Mouse (Mus musculus) mesoderm, embryonic 11.5 days (tissue): ENCODE measurements around the gene Alkbh2.

Experiments used
- DNase-seq: peaks from one replicate; pipeline ENCODE4 v3.0.0-alpha.2; 2012; ENCODE audit warnings: low read depth, low spot score

Alkbh2 gene

GRCm38 (mm10) chr5:114127374-114128349 lies at the start of gene Alkbh2:
TSS of gene Alkbh2 (minus strand) at chr5:114128218.
- peak; percentile 89 for DNase-seq

GRCm38 (mm10) chr5:114176548-114177400 lies 48.8 kb upstream of the Alkbh2 start:
- no peak for DNase-seq

DNA sequence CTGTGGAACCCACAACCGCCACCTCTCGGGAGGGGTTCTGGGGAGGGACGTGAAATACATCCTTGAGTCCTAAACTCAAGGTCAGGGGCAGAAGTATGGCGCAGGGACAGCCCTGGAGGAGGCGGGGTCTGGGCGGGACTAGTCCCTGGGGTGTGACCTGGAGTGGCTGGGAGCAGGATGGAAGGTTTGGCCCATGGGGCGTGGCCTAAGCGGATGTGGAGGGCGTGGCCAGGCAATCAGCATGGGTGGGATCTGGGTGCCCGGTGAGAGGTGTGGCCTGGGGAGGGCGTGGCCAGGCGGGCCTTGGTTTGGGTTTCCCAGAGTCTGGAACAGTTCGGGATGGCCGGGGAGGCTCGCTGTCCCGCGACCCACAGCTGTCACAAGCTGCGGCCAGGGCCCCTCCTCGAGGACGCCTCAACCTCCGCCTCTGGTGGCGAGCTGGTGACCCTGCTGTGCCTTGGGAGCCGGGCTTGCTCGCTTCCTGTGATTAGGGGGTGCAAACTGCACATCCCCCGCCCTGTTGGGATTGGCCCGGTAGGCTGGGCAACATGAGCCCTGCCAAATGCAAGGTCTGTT lies 47.7 kb upstream of the Alkbh2 start:
- peak; percentile 94 for DNase-seq

GRCm38 (mm10) chr5:114174639-114175038 lies 46.6 kb upstream of the Alkbh2 start:
- DNase-seq, result peak; percentile 58

DNA sequence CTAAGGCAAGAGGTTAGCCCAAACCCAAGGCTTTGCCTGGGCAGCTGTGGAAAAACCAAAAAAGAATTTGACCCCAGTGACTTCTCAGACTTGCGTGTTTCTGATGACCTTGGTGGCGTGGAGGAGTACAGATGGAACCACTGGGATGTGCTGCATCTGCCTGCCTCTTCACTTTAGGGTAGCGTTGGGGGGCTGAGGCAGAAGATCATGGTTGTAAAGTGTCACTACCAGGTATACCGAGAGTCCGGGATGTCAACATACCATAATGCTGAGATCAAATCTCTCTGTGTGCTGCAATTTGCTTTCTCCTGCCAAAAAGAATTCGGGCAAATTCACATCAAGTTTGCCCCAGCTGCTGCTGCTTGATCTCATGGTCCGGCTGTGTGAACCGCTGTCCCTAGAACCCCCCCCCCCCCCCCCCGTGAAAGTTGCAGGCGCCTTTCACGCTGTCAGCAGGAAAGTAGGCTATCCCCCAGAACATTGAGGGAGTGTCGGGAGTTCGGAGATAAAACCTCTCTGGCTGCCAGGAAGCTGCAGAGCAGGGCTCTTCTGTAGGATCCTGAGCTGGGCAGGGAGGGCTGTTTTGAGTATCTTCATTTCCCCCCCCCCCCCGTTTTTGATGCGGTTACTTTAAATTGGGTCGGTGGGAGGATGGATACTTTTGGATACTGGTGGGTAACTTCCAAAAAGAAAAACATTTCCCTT lies 46.0 kb upstream of the Alkbh2 start:
- no peak for DNase-seq

DNA sequence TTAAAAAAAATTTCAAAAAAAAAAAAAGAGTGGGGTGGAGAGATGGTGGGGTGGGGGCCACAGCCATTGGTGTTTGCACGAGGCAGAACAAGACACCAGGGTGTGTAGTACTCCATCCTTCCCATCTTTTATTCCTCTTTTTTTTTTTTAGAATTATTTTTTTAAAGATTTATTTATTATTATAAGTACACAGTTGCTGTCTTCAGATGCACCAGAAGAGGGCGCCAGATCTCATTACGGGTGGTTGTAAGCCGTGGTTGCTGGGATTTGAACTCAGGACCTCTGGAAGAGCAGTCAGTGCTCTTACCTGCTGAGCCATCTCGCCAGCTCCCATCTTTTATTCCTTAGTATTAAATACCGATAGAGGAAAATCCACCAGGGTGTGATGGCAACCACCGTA lies 45.4 kb upstream of the Alkbh2 start:
- DNase-seq, result no peak

DNA sequence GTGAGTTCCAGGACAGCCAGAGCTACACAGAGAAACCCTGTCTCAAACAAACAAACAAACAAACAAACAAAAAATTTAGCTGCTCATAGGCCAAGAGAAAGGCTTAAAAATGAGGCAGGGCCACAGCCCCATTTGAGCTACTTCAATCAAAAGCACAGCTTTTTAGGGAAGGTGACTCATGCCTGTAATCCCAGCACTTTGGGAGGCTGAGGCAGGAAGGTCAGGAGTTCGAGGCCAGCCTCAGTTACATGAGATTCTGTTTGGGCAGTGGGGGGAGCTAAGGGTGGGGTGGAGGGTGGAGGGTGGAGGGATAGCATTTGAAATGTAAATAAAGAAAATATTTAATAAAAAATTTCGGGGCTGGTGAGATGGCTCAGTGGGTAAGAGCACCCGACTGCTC lies 44.9 kb upstream of the Alkbh2 start:
- no peak for DNase-seq

DNA sequence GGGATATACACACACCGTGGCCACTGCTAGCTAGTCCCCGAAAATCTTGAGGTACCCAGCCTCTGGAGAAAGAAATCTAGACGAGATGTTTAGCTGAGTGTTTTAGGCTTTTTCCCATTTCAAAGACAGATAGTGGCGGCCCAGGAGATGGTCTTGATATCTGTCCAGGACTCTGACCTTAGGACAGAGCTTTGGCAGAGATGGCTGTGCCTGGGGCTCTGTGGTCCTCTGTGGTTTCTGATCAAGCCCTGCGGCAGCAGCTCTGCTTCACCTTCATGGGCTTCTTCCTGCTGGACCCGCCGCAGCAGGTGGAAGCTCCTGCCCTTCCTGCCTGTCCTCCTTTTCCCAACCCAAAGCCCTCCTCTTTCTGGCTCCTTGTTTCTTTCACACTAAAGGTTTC lies 42.3 kb upstream of the Alkbh2 start:
- no peak for DNase-seq

DNA sequence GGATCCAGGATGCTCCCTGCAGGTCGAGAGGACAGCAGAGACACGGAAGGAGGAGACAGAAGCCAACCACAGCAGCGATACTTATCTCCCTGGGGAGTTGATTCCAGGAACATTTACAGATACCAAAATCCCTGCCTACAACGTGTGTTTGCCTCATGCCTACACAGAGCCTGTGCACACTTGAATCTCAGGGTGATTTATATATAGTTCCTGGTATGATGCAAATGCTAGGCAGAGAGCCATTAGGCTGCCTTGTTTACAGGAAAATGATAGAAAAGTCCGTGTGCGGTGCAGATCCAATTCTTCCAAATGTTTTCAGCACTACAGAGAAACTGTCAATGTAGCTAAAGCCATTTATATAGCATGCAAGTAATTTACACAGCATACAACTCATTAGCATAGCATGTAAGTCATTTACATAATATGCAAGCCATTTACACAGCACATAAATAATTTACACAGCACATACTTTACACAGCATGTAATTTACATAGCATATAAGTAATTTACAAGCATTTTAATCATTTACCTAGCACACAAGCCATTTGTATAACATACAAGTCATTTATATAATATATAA lies 35.2 kb upstream of the Alkbh2 start:
- DNase-seq, result no peak

GRCm38 (mm10) chr5:114162106-114162815 lies 34.2 kb upstream of the Alkbh2 start:
- DNase-seq, result no peak

DNA sequence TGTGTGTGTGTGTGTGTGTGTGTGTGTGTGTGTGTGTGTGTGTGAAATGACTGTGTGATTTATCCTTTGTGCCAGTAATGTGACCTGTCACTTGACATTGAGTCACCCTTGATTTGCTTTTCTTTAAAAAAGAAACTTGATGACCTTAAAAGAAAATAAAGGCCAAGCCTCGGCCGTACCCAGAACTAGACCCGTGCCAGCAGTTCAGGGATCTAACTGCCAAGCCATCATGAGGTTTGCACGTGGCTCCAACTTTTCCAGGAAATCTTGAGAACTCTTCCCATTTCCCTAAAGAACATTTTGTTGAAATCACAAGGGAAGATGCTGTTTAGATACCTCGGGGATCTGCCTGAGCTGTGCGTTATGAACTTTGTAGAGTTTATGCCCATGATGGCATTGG lies 33.4 kb upstream of the Alkbh2 start:
- no peak for DNase-seq

DNA sequence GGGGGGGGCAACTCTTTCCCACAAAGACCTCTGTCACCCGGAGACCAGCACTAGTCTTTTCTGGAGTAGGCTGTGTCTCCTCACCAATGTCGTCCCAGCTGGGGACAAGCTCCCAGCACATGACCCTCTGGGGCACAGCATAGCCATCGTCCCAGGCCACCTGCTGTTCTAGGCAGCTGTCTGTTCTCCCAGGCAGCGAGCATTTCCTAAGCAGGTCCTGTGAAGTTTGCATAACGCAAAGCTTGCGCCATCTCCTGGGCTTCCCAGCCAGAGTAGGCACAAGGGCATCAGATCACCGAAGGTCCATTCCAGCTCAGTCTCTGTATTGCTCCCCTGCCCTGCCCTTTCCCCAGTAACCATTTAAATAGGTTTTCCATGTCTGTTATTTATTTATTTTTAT lies 29.2 kb upstream of the Alkbh2 start:
- DNase-seq, result no peak

GRCm38 (mm10) chr5:114155168-114155933 lies 27.3 kb upstream of the Alkbh2 start:
- no peak for DNase-seq

- no peak for DNase-seq
These were observed 26.7 kb upstream of the Alkbh2 start for GRCm38 (mm10) chr5:114154765-114155164.

- peak; percentile 63 for DNase-seq
These were observed 25.5 kb upstream of the Alkbh2 start for GRCm38 (mm10) chr5:114153490-114153889.

DNA sequence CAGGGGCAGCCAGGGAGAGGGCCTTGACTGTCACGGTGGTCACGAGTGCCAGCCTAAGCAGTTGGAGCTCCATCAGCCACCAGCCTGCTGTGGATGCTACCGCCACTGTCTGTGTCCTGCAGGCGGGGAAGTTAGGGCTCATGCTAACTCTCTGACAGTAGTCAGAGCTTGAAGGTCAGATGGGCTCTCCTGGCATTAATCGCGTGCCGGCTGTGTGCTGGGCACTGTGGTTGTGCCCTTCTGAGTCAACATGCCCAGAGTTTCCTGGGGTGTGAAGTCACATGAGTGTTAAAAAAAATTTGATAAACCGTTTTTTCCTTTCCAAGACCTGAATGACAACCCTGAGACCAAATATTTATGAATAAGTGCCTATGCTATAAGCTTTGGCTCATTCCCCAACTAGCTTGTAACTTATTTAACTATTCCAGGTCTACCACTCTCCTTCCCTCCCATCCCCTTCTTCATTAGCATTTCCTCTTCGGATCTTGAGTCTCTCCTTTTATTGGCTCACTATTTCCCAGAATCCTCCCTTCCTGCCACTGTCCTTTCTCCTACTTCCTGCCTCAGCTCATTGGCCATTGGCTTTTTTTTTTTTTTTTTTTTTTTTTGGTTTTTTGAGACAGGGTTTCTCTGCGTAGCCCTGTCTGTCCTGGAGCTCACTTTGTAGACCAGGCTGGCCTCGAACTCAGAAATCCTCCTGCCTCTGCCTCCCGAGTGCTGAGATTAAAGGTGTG lies 24.5 kb upstream of the Alkbh2 start:
- DNase-seq, result no peak

- DNase-seq, result no peak
These were observed 19.3 kb upstream of the Alkbh2 start for GRCm38 (mm10) chr5:114147043-114147972.
